Mouse (Mus musculus) kidney, postnatal 14 days (tissue): ENCODE data around the gene C2.

Experiments used
- DNase-seq: peaks from one replicate; pipeline ENCODE4 v3.0.0; 2022; ENCODE audit warnings: mixed read lengths

The C2 gene

GRCm38 (mm10) chr17:34898160-34898586 is at the start of gene C2, which contains the start of gene Ehmt2:
C2 (minus strand) TSS chr17:34898265.
Ehmt2 (plus strand) TSS chr17:34898469.
- peak; percentile 90 for DNase-seq

- peak; percentile 67 for DNase-seq
These were observed 49.5 kb upstream of the C2 start for GRCm38 (mm10) chr17:34947606-34948005.

- peak; percentile 62 for DNase-seq
These were observed 48.5 kb upstream of the C2 start for GRCm38 (mm10) chr17:34946486-34947140.

DNA sequence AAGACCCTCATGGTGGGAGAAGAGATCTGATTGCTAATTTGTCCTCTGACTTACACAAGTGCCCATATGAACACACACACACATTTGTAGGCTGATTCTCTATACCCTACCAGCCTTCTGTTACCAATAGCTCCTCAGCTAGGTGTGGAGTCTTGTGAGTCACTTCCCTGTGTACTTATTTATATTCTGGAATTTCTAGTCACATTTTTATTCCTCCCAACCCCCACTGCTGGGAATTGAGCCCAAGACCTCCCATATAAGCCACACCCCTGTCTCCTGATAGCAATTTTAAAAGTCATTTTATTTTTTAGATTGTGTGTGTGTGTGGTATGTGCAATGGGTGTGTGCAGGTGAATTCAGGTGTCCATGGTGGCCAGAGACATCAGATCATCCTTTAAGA is 46.3 kb upstream of the C2 start:
- DNase-seq: peak; percentile 58

DNA sequence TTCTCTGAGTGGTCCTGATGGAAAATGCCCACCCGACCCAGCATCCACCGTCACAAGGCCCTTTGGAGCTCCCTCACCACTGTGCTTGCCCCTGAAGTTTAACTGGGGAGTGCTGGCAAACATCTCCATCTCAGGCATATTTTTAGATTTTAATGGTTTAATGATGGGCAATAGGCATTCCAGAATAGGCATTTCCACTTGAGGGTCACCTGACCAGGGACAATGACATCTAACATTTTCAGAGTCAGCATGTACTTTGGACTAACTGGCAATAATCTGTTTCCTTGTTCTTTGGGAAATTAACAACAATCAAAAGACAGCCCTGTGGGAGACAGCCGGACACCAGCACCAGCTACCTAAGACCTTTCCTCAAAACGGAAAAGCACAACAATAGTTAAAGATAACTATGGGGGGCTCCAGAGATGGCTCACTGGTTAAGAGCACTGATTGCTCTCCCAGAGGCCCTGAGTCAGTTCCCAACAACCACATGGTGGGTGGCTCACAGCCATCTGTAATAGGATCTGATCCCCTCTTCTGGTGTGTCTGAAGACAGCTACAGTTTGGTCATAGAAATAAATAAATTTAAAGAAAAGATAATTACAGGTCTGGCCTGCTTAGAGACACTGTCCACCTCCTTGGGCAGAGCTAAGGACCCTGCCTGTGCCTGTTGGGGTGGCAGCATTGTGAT is 45.2 kb upstream of the C2 start:
- no peak for DNase-seq

GRCm38 (mm10) chr17:34941344-34942041 is 43.4 kb upstream of the C2 start:
- peak; percentile 41 for DNase-seq

DNA sequence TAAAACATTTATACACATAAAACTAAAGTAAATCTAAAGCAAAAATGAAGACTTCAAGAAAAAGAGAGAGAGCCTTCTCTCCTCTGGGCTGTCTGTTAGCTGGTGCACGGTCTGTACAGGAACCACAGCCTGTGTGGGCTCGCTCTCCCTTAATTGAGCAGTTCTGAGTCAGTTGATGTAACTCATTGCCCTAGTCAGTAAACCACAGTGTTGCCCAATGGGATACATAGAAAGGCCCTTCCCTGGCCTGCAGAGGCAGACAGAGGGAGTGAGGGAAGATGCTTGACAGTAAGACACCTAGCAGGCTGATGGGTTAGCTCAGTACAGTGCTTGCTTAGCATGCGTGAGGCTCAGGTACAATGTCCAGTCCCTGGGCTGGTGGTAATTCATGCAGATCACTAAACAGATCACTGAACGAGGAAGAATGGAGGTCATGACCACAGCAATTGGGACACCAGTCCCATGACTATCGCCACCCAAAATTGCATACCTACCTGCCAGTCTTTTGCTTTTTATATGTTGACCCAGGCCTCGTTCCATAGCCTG is 40.0 kb upstream of the C2 start:
- peak; percentile 66 for DNase-seq

DNA sequence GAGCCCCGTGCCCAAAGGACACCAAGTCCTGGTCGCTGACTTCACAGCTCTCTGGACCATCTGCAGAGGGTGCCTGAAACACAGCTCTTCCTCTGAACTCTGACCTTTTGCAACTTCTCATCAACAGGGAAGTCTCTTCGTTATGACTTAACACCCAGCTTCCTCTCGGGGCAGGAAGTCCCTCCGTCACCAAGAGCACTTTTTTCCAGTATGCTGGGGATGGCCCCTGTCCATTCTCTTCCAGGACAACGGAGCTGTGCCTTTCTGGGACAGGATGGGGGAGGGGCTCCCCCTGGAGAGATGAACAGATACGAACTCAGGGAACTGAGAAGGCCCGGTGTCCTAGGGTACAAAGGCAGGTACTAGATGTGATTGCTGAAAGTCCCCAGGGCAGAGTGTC is 36.8 kb upstream of the C2 start:
- DNase-seq: no peak

DNA sequence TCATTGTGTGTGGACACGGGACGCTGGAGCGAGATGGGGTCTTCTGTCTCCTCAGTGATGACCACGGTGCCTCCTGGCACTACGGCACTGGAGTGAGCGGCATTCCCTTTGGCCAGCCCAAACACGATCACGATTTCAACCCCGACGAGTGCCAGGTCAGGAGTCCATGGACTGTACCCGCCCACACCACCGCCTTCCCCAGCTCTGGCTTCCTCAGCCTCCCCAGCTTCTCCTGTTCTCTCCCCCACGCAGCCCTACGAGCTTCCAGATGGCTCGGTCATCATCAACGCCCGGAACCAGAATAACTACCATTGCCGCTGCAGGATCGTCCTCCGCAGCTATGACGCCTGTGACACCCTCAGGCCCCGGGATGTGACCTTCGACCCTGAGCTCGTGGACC is 36.0 kb upstream of the C2 start:
- DNase-seq: peak; percentile 67

DNA sequence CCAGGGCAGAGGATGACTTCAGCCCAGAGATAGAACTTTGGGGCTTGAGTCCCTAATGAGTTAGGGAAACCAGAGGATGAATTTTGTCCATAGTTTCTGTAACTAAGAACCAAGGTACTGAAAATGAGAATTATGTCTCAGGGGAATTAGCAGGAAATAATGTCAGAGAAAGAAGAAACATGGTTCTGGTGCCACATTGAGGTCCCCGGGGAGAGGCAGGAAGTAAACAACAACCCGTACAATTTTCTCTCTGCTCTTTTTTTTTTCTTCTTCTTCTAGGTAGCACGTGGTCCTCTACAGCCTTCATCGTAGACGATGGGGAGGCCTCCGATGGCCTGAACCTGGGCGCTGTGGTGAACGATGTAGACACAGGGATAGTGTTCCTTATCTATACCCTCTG is 34.2 kb upstream of the C2 start:
- DNase-seq: no peak

GRCm38 (mm10) chr17:34931735-34932098 is 33.7 kb upstream of the C2 start:
- DNase-seq: no peak

- DNase-seq: peak; percentile 99
These were observed 33.1 kb upstream of the C2 start, which contains the start of gene Neu1 for GRCm38 (mm10) chr17:34931061-34931734. Neu1 (plus strand) TSS chr17:34931253.

GRCm38 (mm10) chr17:34928841-34929240 is 30.8 kb upstream of the C2 start:
- no peak for DNase-seq

DNA sequence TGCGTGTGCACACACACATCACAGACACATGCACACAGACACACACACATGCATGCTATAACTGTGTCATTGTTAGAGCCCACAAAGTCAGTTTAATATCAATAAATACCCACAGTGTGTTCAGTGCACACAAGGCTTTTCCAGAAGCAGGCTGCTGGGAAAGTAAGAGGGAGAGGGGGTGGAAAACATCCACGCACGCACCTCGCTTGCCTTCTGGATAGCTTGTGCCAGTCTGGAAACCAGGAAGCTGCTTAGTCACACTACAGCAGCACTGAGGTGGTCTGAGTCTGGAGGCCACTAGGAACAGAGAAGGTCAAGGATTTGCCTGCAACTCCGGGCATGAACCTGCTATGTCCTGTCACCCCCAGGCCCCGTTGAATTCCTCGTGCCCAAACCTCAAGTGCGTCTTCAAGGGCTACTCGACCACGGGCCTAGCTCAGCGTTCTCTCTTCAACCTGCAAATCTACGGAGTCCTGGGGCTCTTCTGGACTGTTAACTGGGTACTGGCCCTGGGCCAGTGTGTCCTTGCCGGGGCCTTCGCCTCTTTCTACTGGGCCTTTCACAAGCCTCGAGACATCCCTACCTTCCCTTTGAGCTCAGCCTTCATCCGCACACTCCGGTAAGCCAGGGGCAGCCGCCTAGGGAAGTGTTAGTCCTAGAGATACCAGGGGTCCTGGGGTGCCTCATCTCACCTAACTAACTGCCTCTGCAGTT is 29.4 kb upstream of the C2 start:
- no peak for DNase-seq

DNA sequence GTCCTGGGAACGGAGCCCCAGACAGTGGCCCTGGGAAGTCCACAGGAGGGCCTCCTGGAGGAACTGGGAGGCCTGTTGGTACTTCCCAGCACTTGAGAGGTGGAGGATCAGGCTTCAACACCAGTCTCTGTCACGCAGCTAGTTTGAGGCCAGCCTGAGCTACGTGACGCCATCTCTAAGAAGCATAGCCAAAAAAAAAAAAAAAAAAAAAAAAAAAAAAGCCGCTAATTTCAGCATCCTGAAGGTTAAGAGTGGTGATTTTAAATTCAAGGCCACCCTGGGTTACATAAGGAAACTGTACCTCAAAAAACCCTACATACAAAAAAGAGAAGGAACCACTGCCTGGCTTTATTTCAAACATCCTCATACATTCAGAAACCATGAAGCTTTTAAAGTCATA is 26.2 kb upstream of the C2 start:
- DNase-seq: no peak

GRCm38 (mm10) chr17:34922939-34923338 is 24.9 kb upstream of the C2 start:
- DNase-seq: no peak

DNA sequence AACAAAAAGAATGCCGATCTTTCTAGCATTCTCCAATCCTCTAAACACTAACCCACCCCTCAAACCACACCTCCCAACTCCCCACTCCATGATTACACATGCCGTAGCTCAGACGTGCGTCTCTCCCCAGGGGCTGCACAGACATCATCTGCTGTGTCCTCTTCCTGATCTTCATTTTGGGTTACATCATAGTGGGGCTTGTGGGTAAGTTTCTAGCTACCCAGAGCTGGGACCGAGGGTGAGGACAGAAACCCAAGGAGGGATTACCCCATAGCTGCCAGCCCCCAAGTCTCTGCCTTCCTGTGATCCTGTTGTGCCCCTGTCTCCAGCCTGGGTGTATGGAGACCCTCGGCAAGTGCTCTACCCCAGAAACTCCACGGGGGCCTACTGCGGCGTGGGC is 19.1 kb upstream of the C2 start:
- no peak for DNase-seq

GRCm38 (mm10) chr17:34916316-34916715 is 18.3 kb upstream of the C2 start:
- DNase-seq: no peak

GRCm38 (mm10) chr17:34915410-34915831 is 17.4 kb upstream of the C2 start:
- DNase-seq: peak; percentile 86

DNA sequence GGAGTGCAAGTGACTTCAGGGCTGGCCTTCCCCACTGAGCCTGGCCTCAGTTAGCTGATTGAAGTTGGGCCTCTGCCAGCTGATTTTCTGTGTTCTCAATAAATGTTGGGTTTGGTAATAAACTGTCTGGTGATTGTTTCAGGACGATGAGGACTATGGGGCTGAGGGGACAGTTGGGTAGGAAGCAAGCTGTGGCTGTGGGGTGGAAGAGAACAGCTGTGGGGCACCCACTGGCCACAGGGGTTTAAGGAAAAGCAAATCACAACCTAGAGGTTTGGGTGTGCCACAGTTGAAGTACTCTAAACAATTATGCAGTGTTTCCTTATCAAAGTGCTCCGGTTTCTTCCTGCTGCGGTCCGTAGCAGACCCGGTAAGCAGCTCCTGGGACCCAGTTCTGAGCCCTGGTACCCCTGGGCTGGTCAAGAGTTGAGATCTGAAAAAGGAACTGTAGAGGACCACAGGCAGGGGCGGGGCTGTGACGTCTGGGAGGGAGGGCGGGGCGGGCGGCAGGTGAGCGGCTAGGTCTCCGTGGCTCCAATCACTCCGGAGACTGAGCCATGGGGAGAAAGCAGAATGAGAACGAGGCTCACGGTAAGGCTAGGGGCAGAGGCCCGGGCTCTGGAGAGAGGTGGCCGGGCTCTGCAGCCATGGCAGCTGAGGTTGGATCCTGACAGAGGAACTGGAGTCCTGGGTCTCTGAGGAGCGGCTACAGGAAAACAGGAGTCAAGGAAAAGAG is 16.0 kb upstream of the C2 start, which contains the start of gene Slc44a4:
Gene Slc44a4, plus strand, starts transcription at position 537 of the 736 bp plus-strand sequence.
- DNase-seq: peak; percentile 60

DNA sequence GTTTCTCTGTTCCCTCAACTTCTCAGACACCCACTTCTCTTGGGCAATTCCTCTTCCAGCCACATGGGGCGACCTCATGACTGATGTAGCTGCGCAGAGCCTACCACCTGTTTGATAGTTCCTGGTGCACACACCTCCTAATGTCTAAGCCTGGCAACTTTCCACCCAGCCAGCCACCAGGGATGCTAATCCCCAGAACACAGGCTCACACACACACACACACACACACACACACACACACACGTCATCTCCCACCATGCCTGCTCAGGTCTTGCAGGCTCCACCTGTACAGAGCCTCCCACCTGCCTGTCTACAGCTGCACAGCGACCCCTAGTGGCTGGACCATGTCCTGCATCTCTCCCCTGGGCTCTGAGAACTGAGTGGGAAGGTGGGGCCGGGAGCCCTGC is 13.9 kb upstream of the C2 start:
- peak; percentile 85 for DNase-seq
